Mouse (Mus musculus) spleen, adult 2 months (tissue): ENCODE measurements at regions not wholly inside any gene's neighbourhood (a gene's known extent, or its start where the extent isn't known, plus 50 kb on each side); places are given as distances from the start of the nearest gene placed in this dataset.

Experiments used
- CTCF ChIP-seq: fragments of 200-500 bp; IDR thresholded peaks from 2 replicates; pipeline ENCODE4 v1.5.1; 2011; ENCODE audit warnings: mild to moderate bottlenecking, inconsistent platforms; ENCODE audit not compliant: insufficient read depth, insufficient read length, insufficient replicate concordance; ENCODE audit errors: extremely low read depth
- POLR2A ChIP-seq: fragments of 200-500 bp; IDR thresholded peaks from 2 replicates; pipeline ENCODE4 v1.6.1; 2011; ENCODE audit warnings: low read depth, low read length, inconsistent platforms

DNA sequence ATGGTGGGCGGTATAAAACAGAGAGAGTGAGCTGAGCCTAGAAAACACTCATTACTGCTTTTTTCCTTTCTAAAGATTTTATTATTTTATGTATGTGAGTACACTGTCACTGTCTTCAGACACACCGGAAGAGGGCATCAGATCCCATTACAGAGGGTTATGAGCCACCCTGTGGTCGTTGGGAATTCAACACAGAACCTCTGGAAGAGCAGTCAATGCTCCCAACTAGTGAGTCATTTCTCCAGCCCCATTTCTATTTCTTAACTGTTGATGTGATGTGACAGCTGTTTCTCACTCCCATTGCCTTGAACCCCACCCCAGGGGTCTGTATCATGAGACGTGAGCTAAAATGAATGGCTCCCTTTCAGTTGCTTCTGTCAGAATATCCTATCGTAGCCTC is 82.6 kb upstream of the Haao start:
- TF ChIP-seq POLR2A = no peak
- TF ChIP-seq CTCF = no peak
